Mouse (Mus musculus): Measurements from ENCODE around the gene Ptov1.

DNA sequence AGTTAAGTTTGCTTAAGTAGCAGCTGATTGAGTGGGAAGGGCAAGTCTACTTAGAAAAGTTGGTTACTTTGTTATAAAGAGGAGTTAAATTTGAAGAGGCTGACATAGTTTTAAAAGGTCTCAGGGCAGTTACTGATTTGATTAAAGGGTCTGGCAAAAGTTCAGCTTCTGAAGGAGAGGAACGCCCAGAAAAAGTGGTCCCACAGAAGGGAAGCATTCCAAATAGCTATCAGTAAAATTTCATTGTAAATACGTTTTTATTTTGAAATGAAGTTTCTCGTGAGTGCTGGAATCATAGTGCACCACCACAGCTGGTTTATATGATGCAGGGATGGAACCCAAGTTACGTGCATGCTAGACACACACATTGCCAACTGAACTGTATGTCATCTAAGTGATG, 36.8 kb downstream of the Ptov1 start:
- no peak for TF ChIP-seq CTCF (IDR thresholded peaks at IDR 0.05; ENCODE audit: control insufficient read depth, insufficient read depth, insufficient replicate concordance, low read depth, low read length)
- TF ChIP-seq POLR2A (IDR thresholded peaks at IDR 0.05; ENCODE audit: control insufficient read depth, low read depth, low read length): no peak
